Mouse (Mus musculus) forebrain, embryonic 16.5 days (tissue): ENCODE data around the gene Dhx9. TPM values are rescaled to one million over a fixed set of nuclear protein-coding genes. Genes with fewer than 3 reads are reported as not detected.
A peak's percentile ranks its signal among the peaks of the same experiment; 100 is the strongest.
"Not testable (repeated sequence)": the region's sequence is repeated elsewhere in the genome, so short reads cannot be mapped to it uniquely, and the experiment has no call there.

Experiments used
- ATAC-seq: fragments of 200-750 bp; cut with Nextera tagmentation; 2 replicates; pipeline ENCODE4 v1.8.0; 2017; ENCODE audit warnings: mild to moderate bottlenecking, moderate library complexity
- H3K27ac ChIP-seq: fragments of 300-500 bp; sonication (generic); 2 replicates; pipeline ENCODE4 v1.5.1; 2014; ENCODE audit warnings: low read length, control low read depth
- H3K27me3 ChIP-seq: fragments of 300-500 bp; sonication (generic); replicated peaks from 2 replicates; pipeline ENCODE4 v1.6.1; 2014; ENCODE audit warnings: low read length; ENCODE audit not compliant: control insufficient read depth, insufficient read depth
- H3K36me3 ChIP-seq: fragments of 300-500 bp; sonication (generic); 2 replicates; pipeline ENCODE4 v1.6.1; 2014; ENCODE audit not compliant: control insufficient read depth, insufficient read depth
- H3K4me1 ChIP-seq: fragments of 300-500 bp; sonication (generic); replicated peaks from 2 replicates; pipeline ENCODE4 v1.6.1; 2014; ENCODE audit warnings: low read length; ENCODE audit not compliant: control insufficient read depth, insufficient read depth
- H3K4me2 ChIP-seq: fragments of 300-500 bp; sonication (generic); 2 replicates; pipeline ENCODE4 v1.6.1; 2014; ENCODE audit warnings: mild to moderate bottlenecking, low read length, control low read depth
- H3K4me3 ChIP-seq: fragments of 300-500 bp; sonication (generic); replicated peaks from 2 replicates; pipeline ENCODE4 v1.5.1; 2014; ENCODE audit warnings: mild to moderate bottlenecking, low read length, control low read depth
- H3K9ac ChIP-seq: fragments of 300-500 bp; sonication (generic); replicated peaks from 2 replicates; pipeline ENCODE4 v1.6.1; 2014; ENCODE audit warnings: low read depth, low read length, control low read depth
- H3K9me3 ChIP-seq: fragments of 300-500 bp; sonication (generic); 2 replicates; pipeline ENCODE4 v1.6.1; 2016; ENCODE audit warnings: low read length; ENCODE audit not compliant: control insufficient read depth
- WGBS: fragments of 180-500 bp; shearing (Covaris S2); extraction: QIAGEN DNeasy Blood & Tissue Kit; methylation state at CpG from one replicate; pipeline ENCODE4 v1.1.7; 2014; 5-methylcytosine and 5-hydroxymethylcytosine counted together
- polyA plus RNA-seq: library from polyadenylated mRNA; unstranded; fragments of >200 nt; fragmentation: Nextera tagmentation; extraction: Ambion mirVana; gene quantifications from 2 replicates; pipeline ENCODE4 v1.2.1, GENCODE M21; 2015

The Dhx9 gene
- polyA plus RNA-seq, result 30.8 and 38.4 TPM in 2 replicates

- Histone ChIP-seq H3K4me1 (peaks cover 23% of the 10 kb centered on the region), H3K9me3 (no peaks in the 10 kb centered on the region), H3K9ac (peak within 1 kb of the TSS; percentile 99), H3K4me2 (peak within 1 kb of the TSS; percentile 96), H3K4me3 (peak within 1 kb of the TSS; percentile 99), H3K27ac (peak within 1 kb of the TSS; percentile 96), H3K36me3 (no peaks in the 10 kb centered on the region), H3K27me3 (no peaks in the 10 kb centered on the region)
- WGBS, result under 1% methylated on average over 35 of the region's 35 CpGs
- ATAC-seq, result peak; percentile 90
Observed at GRCm38 (mm10) chr1:153487500-153487879, at the start of gene Dhx9. Dhx9 (minus strand) TSS chr1:153487660.

- no peak for ATAC-seq
- H3K4me3 ChIP-seq, result no peak overlapping the region
- no peaks in the 10 kb centered on the region for H3K36me3 ChIP-seq
- H3K4me1 ChIP-seq, result peaks cover 11% of the 10 kb centered on the region
- H3K27ac ChIP-seq, result no peak overlapping the region
- H3K27me3 ChIP-seq, result no peaks in the 10 kb centered on the region
- 27% methylated on average over 9 of the region's 9 CpGs for WGBS
- H3K9me3 ChIP-seq, result no peaks in the 10 kb centered on the region
- H3K4me2 ChIP-seq, result no peak overlapping the region
- H3K9ac ChIP-seq, result no peak overlapping the region
Observed at GRCm38 (mm10) chr1:153535611-153536010, 48.2 kb upstream of the Dhx9 start.

- H3K4me3 ChIP-seq, H3K9me3 ChIP-seq, H3K27me3 ChIP-seq, H3K4me2 ChIP-seq, ATAC-seq, H3K27ac ChIP-seq, H3K36me3 ChIP-seq, H3K9ac ChIP-seq: not testable (repeated sequence)
- WGBS, result 93% methylated on average over 3 of the region's 3 CpGs
- peaks cover 11% of the 10 kb centered on the region for H3K4me1 ChIP-seq
Observed at GRCm38 (mm10) chr1:153532896-153533295, 45.4 kb upstream of the Dhx9 start.

- WGBS, result 11% methylated on average over 12 of the region's 12 CpGs
Observed at GRCm38 (mm10) chr1:153532234-153532841, 44.9 kb upstream of the Dhx9 start.

GRCm38 (mm10) chr1:153531677-153532233 lies 44.3 kb upstream of the Dhx9 start:
- H3K36me3 ChIP-seq, result no peaks in the 10 kb centered on the region
- WGBS, result 18% methylated on average over 9 of the region's 9 CpGs
- peak overlapping the region; percentile 48 for H3K9ac ChIP-seq
- peak overlapping the region; percentile 65 for H3K27ac ChIP-seq
- no peak overlapping the region for H3K4me3 ChIP-seq
- H3K4me1 ChIP-seq, result peaks cover 11% of the 10 kb centered on the region
- peak; percentile 79 for ATAC-seq
- no peaks in the 10 kb centered on the region for H3K27me3 ChIP-seq
- H3K9me3 ChIP-seq, result no peaks in the 10 kb centered on the region
- peak overlapping the region; percentile 36 for H3K4me2 ChIP-seq

More at GRCm38 (mm10) chr1:153532234-153532841, 44.9 kb upstream of the Dhx9 start:
- peak overlapping the region; percentile 36 for H3K4me2 ChIP-seq
- no peaks in the 10 kb centered on the region for H3K9me3 ChIP-seq
- H3K4me3 ChIP-seq, result no peak overlapping the region
- H3K4me1 ChIP-seq, result peaks cover 11% of the 10 kb centered on the region
- peak overlapping the region; percentile 48 for H3K9ac ChIP-seq
- H3K36me3 ChIP-seq, result no peaks in the 10 kb centered on the region
- peak overlapping the region; percentile 65 for H3K27ac ChIP-seq
- ATAC-seq, result peak; percentile 75
- no peaks in the 10 kb centered on the region for H3K27me3 ChIP-seq

- Histone ChIP-seq H3K27me3 (no peaks in the 10 kb centered on the region), H3K9ac (no peak overlapping the region), H3K4me3 (no peak overlapping the region), H3K4me2 (no peak overlapping the region), H3K4me1 (no peaks in the 10 kb centered on the region), H3K27ac (no peak overlapping the region), H3K36me3 (no peaks in the 10 kb centered on the region), H3K9me3 (no peaks in the 10 kb centered on the region)
- 55% methylated on average over 3 of the region's 3 CpGs for WGBS
- no peak for ATAC-seq
Observed at GRCm38 (mm10) chr1:153522116-153522515, 34.7 kb upstream of the Dhx9 start.

GRCm38 (mm10) chr1:153515368-153515767 lies 27.9 kb upstream of the Dhx9 start:
- ATAC-seq, result no peak
- H3K9me3 ChIP-seq, result no peaks in the 10 kb centered on the region
- no peak overlapping the region for H3K27ac ChIP-seq
- H3K27me3 ChIP-seq, result no peaks in the 10 kb centered on the region
- no peak overlapping the region for H3K4me2 ChIP-seq
- 52% methylated on average over 12 of the region's 12 CpGs for WGBS
- H3K4me1 ChIP-seq, result no peaks in the 10 kb centered on the region
- H3K9ac ChIP-seq, result no peak overlapping the region
- H3K4me3 ChIP-seq, result no peak overlapping the region
- no peaks in the 10 kb centered on the region for H3K36me3 ChIP-seq

- no peak overlapping the region for H3K27ac ChIP-seq
- H3K9me3 ChIP-seq, result no peaks in the 10 kb centered on the region
- WGBS, result 69% methylated on average over 2 of the region's 2 CpGs
- no peaks in the 10 kb centered on the region for H3K27me3 ChIP-seq
- no peak overlapping the region for H3K9ac ChIP-seq
- no peaks in the 10 kb centered on the region for H3K36me3 ChIP-seq
- H3K4me2 ChIP-seq, result no peak overlapping the region
- no peak for ATAC-seq
- no peaks in the 10 kb centered on the region for H3K4me1 ChIP-seq
- no peak overlapping the region for H3K4me3 ChIP-seq
Observed at GRCm38 (mm10) chr1:153510330-153511009, 23.0 kb upstream of the Dhx9 start.

GRCm38 (mm10) chr1:153509569-153509968 lies 22.1 kb upstream of the Dhx9 start:
- H3K4me3 ChIP-seq, H3K9me3 ChIP-seq, H3K27ac ChIP-seq, H3K4me1 ChIP-seq, H3K27me3 ChIP-seq, H3K9ac ChIP-seq, H3K4me2 ChIP-seq, ATAC-seq, H3K36me3 ChIP-seq: not testable (repeated sequence)
- 64% methylated on average over 8 of the region's 8 CpGs for WGBS
